Mouse (Mus musculus) thymus, postnatal 10 days (tissue): ENCODE data around the gene Fgfr2.
A peak's percentile ranks its signal among the peaks of the same experiment; 100 is the strongest.

Source experiments
- DNase-seq, 2 experiments: peaks; one replicate each; pipeline ENCODE4 v3.0.0; 2021; ENCODE audit warnings: low spot score in 2 of 2

Gene Fgfr2

DNA sequence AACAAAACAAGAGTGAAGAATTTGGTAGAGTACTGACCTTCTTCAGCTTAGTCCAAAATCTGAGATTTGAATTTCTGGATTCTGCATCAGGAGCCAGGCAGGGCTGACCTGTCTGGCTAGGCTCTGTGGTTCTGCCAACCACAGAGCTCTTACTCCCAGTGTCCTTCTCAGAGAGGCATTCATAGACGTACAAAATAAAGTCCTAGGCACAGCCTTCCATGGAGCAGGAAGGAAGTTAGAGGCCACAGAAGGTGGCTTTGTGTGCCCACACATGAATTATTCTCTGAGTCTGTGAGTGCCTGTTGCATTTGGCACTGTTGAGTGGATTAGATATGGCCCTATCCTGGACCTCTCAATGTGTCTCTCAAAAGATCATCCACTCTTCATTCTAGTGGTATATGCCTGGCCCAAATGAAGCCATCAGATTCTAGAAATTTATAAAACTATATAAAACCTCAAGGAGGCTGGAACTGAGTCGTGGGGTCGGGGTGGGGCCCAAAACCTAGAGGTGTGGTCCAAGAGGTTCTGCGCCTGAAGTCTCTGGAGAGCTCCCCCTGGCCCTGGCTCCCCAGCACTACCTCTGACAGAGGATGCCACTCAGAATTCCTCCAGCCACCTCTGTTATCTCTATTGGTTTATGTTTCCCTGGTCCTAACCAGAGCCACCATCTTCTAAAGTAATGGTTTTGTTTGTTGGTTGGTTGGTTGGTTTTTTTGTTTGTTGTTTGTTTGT, 234.5 kb downstream of the Fgfr2 start:
- DNase-seq, result no peak

DNA sequence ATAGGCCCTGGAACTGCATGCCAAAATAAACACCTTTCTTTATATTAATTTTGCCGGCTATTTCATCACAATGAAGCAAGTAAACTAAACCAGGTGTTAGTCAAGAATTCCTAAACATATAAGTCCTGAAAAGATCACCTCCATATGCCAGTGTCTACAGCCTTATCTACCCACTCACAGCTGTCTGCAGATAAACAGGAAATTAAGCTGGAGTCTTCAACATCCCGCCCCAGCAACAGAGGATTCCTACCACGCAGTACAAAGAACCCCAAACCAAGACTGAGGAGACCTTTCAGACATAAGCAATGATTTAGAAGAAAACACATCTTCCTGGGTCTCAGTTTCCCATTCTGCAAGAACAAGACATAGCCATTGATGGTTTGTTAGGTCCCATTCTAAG, 235.1 kb downstream of the Fgfr2 start:
- no peak for DNase-seq

DNA sequence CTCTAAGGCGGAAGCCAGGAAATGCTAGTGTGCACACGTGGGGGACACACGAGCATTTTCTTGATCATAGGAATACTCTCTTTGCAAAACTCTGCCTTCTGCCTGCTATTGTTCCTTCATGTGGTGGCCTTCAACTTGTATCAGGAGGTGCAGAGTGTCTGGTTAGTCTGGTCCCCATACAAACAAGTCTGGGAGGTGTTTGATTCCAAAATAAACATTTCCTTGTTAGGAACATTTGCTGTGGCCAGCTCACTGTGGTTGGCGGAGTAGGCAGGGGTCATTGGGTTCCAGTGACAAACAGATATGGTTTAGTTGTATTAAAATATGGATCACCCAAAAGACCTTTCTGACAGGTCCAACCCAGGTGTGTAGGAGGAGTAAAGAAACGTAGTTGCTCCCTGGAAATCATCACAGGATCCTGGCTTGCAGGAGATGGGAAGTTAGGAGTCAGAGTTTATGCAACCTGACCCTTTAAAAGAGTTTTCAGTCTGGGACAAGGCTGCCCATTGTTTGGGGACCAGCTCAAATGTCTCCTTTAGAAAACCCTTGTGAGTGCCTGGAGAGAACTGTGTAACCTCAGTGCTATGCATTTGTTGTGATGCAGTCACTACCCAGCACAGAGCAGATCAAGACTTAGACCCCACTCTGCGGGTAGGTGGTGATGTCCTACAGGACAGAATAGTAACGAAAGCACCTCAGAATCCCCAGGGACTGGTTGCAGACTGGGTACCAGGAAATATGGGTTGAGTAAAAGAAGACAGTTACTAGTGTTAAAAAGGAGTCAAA, 235.9 kb downstream of the Fgfr2 start:
- DNase-seq, result no peak

DNA sequence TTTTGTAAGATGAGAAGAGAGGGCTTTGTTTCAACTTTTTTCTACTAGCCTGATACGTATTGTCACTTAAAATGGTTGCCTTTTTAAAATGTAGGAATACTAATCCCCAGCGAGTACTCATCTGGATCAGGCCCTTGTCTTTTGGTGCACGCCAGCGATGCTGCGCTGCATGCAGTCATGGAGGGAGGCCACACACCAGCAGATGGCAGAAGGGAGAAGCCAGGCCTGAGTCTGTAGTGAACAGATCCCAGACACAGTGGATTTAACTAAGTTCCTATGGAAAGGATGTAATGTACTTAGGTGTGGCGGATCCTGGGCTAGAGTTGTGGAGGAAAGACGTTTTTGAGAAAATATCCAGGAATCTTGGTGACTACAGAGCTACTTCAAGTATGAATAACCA, 239.1 kb downstream of the Fgfr2 start:
- DNase-seq, result no peak

DNA sequence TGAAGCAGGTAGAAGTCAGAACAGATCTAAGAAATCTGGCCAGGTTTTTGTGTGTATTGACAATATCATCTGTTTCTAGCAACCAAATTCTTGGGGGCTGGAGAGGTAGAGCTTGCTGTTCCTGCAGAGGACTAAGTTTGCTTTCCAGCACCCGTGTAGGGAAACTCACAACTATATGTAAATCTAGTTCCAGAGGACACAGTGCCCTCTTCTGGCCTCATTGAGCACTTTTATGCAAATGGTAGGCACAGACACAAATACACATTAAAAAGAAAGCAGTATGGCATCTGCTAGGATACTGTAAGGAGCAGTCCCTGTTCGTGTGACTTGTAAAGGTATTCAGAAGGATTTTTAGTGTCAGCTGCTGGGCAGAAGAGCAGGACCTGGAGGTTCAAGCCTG, 240.8 kb downstream of the Fgfr2 start:
- DNase-seq, result peak in 1 of 2 experiments; percentile 19

DNA sequence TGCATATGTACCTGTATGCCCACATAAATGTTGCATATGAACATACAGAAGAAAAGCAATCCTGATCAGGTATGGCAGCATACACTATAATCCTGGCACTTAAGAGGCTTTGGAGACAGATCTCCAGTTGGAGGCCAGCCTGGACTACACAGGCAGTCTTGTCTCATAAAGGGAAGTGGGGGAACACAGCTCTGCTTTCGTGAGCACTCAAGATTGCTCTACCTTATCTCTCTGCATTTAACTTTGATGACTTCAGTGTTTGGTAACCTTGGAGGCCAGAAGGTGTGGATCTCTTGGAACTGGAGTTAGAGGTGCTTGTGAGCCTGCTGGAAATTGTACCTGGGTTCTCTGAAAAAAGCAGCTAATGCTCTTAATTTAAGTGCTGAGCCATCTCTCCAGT, 242.9 kb downstream of the Fgfr2 start:
- DNase-seq, result no peak

DNA sequence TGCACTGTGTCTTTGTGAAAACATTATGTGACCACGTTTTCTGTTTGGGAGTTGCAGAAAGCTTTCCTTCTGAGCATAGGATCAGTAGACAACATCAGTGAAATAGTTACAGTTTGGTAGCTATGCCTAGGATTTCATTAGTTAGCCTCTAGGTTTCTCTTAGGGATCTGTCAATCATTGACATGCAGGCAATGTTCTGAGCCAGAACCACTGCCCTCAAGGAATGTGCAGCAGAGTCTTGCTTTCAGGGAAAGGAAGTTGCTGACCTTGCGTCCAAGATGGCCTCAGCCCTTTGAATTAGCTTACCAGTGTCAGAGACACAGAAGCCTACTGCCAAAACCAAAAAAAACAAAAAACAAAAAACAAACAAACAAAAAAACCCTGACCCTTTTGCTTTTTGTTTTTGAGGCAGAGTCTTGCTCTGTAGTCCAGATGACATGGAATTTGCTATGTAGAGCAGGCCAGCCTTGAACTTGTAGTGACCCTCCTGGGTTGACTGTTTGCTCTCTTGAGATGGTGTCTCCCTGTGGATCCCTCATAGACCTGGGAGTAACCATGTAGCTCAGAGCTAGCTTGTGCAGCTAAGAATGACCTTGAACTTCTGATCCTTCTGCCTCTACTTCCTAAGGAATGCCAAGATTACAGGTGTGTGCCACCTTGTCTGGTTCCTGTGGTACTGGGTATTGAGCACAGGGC, 247.6 kb downstream of the Fgfr2 start:
- DNase-seq, result no peak

DNA sequence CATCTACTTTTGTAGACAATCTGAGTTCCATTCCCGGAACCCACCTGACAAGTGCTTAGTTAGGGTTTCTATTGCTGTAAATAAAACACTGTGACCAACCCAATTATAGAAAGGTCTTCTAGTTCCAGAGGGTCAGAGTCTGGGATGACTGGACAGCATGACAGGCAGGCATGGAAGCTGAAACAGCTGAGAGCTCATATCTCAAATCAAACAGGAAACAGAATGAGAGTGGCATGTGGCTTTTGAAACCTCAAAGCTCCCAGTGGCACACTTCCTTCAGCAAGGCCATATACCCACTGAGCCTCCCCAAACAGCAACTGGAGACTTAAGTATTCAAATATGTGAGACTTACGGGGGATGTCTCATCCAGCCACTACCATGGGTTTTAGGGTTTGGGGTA, 250.1 kb downstream of the Fgfr2 start:
- DNase-seq, result peak in 1 of 2 experiments; percentile 10

DNA sequence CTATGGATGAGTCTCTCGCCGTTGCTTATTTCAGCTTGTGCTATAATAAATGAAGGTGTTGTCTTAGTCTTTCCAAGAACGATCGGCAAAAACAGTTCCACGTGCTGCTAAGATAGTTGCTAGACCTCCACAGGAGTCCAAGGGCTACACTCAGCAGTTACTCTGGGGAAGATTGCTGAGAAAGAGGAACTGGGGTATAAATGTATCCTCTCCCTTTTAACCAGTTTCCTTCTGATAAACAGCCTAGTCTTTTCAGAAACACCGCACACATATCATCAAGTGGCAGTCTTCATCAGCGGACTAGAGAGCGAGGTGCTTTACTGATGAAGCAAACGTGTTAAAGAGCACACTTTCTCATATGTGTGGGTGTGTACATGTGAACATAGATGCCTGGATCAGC, 256.8 kb downstream of the Fgfr2 start:
- no peak for DNase-seq

DNA sequence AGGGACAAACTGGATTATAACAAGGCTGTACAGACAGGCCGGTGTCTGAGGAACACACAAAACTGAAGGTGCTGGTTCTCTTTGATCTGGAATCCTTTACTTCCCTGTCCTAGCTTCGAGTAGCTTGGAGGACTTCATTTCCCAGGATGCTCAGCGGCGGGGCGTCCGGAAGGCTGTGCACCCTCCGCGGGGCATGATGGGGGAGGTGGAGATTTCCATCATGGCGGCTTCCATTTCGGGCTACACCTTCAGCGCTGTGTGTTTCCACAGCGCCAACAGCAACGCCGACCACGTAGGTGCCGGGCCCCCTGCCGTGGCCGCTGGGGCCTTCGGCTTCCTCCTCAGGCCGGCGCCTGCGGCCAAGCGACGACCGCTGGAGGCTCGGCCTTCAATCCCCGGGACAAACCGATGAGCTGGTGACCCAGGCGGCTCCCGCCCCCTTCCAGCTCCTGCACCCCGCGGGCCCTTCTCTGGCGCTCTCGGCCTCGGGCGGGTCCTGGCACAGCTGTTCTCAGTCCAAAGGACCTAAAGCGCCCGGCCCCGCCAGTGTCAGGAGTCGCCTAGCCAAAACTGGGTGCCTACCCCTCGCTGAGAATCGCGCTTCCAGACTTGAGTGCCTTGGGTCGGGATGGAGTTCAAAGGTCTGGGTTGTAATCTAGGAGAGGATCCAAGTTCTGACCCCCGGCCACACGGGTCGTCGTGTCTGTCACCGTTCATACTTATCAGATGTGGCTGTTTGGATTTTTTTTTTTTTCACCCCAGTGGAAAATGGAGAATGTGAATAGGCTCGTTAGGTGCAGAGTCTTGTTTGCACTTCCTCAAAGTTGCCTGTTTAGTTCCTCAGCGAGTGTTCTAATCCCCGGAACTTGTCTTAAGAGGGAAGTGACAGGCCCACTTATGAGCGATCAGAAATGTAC, 263.9 kb downstream of the Fgfr2 start, which contains the start of gene Abraxas2:
Gene Abraxas2, plus strand, starts transcription at position 184 of the 917 bp plus-strand sequence.
- peak; percentile 84 to 86 for DNase-seq

DNA sequence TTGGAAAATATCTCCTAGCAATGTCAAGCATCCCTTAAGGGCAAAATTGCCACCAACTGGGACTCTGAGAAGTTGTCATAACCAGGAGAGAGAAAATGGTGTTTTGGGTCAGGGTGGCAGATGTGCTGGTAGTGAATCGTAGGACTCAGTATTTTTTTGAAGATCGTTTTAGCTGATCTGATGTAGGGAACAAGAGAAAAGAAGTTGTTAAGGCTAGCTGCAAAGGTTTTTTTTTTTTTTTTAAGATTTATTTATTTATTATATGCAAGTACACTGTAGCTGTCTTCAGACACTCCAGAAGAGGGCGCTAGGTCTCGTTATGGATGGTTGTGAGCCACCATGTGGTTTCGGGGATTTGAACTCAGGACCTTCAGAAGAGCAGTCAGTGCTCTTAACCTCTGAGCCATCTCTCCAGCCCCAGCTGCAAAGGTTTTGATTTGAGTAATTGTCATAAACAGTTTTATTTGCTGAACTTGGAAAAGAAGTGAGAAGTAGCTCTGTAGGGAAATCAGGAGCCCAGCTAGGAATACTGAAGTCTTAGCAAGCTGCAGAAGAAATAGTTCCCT, 265.0 kb downstream of the Fgfr2 start:
- DNase-seq, result no peak

DNA sequence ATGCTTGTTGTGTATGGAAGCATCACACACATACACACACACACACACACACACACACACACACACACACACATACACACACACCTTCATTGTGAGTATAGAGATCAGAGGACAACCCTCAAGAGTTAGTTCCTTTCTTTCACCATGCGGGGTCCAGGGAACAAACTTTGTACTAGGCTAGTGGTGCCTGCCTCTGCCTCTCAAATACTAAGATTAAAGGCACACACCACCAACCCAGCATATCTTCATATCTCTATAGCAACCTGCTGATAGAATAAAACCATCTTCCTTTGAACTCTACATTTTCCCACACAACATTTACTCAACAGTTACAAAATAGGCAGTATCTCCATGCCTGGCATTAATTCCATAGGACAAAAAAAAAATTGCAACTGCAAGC, 267.1 kb downstream of the Fgfr2 start:
- no peak for DNase-seq

DNA sequence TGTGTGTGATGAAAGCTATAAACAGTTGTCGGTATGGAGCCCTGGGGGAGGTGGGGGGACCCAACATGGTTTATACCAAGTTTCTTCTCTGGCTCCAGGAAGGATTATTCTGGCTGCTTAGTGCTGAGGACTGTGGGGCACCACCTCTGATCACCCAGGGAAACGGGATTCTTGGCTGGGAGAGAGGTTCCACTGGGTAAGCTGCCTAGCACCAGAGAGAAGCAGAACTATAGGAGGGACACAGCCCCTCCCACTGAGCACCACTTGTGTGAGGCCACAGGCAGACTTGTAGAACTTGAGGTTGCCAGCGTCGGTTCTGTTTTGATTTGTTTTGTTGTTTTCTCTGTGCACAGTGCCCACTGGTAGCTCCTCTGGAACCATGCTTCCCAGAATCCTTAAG, 269.2 kb downstream of the Fgfr2 start:
- no peak for DNase-seq

DNA sequence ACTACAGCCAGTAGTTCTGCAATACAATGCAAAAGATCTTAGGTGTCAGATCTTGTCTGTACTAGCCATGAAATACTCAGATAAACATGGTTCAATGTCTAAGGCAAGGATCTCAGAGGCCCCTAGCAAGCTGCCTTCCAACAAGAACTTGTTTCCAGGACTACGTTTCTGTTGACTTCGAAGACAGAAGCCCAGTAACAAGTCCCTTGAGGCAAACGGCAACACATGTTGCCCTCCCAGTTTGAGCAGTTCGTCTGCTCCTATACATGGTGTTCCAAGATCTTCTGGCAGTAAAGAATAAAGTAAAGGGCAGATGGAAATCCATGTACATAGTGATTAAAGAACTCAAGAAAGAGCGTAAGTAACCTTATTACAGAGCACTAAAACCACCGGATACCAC, 269.8 kb downstream of the Fgfr2 start:
- no peak for DNase-seq

DNA sequence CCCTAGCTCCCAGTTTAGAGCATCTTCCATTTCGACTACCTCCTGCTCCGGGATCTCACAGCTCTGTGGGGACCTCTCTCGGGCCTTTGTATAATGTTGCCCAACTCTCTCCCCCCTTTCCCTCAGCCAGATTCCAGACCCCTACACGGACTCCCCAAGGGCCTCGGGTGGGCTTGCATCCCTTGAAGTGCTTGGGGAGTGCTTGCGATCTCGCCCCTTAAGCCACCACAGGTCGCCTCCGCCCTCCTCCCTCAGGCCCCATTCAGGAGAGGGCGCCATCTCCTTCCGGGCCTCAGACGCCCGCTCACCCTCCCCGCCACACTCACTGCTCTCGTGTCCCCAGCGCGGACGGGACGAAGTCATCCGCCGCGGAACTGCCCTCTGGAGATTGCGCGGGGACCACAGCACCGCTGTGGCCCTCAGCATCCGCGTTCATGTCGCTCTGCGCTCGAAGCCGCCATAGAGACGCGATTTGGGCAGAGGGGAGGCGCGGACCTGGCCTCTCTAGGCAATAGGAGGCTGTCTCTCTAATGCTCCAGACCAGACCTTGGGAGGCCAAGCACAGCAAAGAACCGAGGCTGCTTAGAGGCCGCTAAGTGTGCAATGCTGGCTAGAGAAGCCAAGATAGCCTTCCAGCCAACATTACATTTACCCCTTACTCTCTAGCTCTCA, 270.8 kb downstream of the Fgfr2 start, which contains the start of gene Eef1akmt2:
Gene Eef1akmt2, minus strand, starts transcription at position 501 of the 672 bp plus-strand sequence.
- peak; percentile 62 to 70 for DNase-seq

DNA sequence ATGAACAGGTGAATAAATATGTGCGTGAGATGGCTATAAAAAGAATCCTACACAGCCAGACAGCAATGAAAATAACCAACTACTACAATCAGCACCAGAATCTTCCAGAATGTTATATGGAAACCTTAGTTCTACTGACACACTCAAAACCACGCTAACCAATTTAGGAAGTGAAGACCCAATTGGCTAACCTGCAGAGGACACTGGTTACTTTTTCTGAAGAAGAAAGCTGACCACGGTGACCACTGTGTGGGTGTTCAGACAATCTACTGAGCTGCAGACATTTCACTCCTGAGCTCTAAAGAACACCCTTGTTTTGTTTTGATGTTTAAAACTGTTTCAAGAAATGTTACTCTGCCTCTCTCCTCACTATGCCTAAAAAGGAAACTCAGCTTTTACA, 280.0 kb downstream of the Fgfr2 start:
- DNase-seq, result no peak

DNA sequence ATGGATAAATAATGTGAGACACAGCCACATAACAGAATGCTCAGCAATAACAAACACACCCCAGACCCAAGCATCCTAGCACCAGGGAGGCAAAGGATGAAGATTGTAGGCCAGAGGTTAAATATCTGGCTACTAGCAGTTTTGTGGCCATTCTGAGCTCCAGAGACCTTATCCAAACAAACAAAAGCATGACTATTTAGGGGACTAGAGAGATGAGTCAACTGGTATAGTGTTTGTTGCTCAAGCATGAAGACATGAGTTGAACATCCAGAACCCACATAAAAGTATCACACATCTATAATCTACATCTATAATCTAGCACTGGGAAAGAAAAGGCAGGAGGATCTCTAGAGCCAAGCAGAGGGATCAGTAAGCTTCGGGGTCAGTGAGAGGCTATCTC, 280.7 kb downstream of the Fgfr2 start:
- DNase-seq, result no peak

DNA sequence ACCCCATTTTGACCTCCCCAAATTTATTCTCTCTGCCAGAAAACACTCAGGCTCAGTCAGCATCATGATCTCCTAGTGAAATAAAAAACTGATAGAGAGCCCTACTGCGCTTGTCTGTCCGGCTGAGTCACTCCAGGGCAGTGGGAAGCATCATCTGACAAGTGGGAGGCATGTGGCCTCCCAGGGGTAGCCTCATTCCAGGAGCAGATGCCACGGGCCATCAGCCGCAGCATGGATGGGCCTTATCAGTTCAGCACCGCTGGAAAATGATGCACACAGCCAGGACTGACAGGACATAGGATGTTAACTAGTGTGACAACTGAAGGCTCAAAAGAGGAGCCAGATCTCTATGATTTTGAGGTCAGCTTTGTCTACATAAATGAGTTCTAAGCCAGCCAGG, 281.9 kb downstream of the Fgfr2 start:
- DNase-seq, result no peak

DNA sequence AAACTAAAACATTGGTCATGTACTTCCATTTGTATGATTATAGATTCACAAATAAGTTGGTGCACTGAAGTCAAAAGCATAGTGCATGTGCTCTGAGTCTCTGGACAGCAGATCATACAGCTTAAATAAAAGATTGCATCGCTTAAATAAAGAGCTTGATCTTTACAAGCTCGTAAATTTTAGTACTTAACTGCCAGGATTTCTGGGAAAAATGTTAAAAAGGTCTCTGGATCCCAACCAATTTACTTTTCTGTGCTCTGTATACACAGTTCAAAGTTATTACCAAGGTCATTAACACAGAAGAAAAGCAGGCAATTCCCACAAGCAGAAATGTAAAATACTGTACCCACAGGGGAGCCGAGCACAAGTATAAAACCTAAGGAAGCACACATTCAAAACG, 292.2 kb downstream of the Fgfr2 start:
- no peak for DNase-seq

DNA sequence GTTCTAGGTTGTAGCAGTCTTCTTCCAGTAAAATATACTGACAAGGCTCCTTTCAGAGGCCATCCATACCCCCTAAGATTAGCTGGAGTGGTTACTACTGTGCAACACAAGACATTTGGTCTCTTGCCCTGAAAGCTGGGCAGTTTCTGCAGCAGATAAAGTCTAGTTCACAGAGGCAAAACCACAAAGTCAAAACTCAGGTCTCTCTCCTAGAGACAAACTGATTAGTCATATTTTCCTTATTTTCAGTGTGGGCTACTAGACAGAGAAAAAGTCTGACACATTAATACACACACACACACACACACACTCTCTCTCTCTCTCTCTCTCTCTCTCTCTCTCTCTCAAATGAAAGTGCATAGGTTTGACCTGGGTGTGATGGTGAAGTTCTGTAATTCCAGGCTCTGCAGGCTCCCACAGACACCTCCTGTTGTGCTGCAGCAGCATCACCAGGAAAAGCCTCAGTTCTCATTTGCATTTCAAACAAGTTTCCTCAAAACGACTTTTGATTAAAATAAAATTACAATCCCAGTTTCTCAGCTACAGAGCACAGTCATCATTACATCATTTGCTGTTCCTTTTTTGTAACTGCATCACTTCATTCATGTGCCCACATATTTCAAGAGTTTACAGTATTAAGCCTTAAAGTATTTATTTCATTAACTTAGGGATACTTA, 298.7 kb downstream of the Fgfr2 start:
- DNase-seq, result no peak
